Mouse (Mus musculus) liver, adult 2 months (tissue): Measurements from ENCODE around the gene Adam19.

Experiments used
- CTCF ChIP-seq: fragments of 200-500 bp; IDR thresholded peaks from 2 replicates; pipeline ENCODE4 v1.5.1; 2011; ENCODE audit warnings: low read depth, low read length, control low read depth
- POLR2A ChIP-seq: fragments of 200-500 bp; IDR thresholded peaks from 2 replicates; pipeline ENCODE4 v1.6.1; 2011; ENCODE audit warnings: low read length, control low read depth; ENCODE audit not compliant: insufficient read depth; ENCODE audit errors: extremely low read depth

- no peak for TF ChIP-seq CTCF
- TF ChIP-seq POLR2A = no peak
These were observed 18.3 kb downstream of the Adam19 start for GRCm38 (mm10) chr11:46073850-46074688.
